Mouse (Mus musculus) kidney, postnatal 0 days (tissue): ENCODE measurements at regions not wholly inside any gene's neighbourhood (a gene's known extent, or its start where the extent isn't known, plus 50 kb on each side); places are given as distances from the start of the nearest gene placed in this dataset. TPM values are rescaled to one million over a fixed set of nuclear protein-coding genes. Genes with fewer than 3 reads are reported as not detected.

Source experiments
- ATAC-seq: fragments of 200-750 bp; cut with Nextera tagmentation; replicated peaks from 2 replicates; pipeline ENCODE4 v1.8.0; 2017; ENCODE audit warnings: low read depth, moderate number of reproducible peaks, moderate TSS enrichment, moderate library complexity; ENCODE audit not compliant: low FRiP score
- DNase-seq: peaks from one replicate; pipeline ENCODE4 v3.0.0-alpha.2; 2016; ENCODE audit warnings: low spot score
- H3K27ac ChIP-seq: fragments of 300-500 bp; sonication (generic); 2 replicates; pipeline ENCODE4 v1.5.1; 2014; ENCODE audit warnings: mild to moderate bottlenecking
- H3K27me3 ChIP-seq: fragments of 300-500 bp; sonication (generic); 2 replicates; pipeline ENCODE4 v1.6.1; 2014; ENCODE audit warnings: low read length, mixed read lengths; ENCODE audit not compliant: insufficient read depth
- H3K36me3 ChIP-seq: fragments of 300-500 bp; sonication (generic); 2 replicates; pipeline ENCODE4 v1.6.1; 2014; ENCODE audit warnings: low read length, mixed read lengths; ENCODE audit not compliant: insufficient read depth
- H3K4me1 ChIP-seq: fragments of 300-500 bp; sonication (generic); replicated peaks from 2 replicates; pipeline ENCODE4 v1.6.1; 2014; ENCODE audit warnings: antibody characterized with exemption, low read length, mixed read lengths; ENCODE audit not compliant: insufficient read depth
- H3K4me2 ChIP-seq: fragments of 300-500 bp; sonication (generic); 2 replicates; pipeline ENCODE4 v1.6.1; 2014; ENCODE audit warnings: mild to moderate bottlenecking, low read length, moderate library complexity, mixed read lengths
- H3K4me3 ChIP-seq: fragments of 300-500 bp; sonication (generic); replicated peaks from 2 replicates; pipeline ENCODE4 v1.5.1; 2014; ENCODE audit warnings: low read depth, low read length
- H3K9ac ChIP-seq: fragments of 300-500 bp; sonication (generic); 2 replicates; pipeline ENCODE4 v1.6.1; 2014; ENCODE audit warnings: low read depth, low read length
- H3K9me3 ChIP-seq: fragments of 300-500 bp; sonication (generic); replicated peaks from 2 replicates; pipeline ENCODE4 v1.6.1; 2016; ENCODE audit warnings: low read length, inconsistent platforms, mixed read lengths
- CTCF ChIP-seq: IDR thresholded peaks from 2 replicates; pipeline ENCODE4 v1.5.1; 2016; ENCODE audit warnings: antibody characterized with exemption, low read depth, mild to moderate bottlenecking, moderate library complexity
- WGBS: fragments of 180-500 bp; shearing (Covaris S2); extraction: QIAGEN DNeasy Blood & Tissue Kit; methylation state at CpG from one replicate; pipeline ENCODE4 v1.1.7; 2014; 5-methylcytosine and 5-hydroxymethylcytosine counted together
- microRNA-seq: library from miRNA; unstranded; fragments of <30 nt; microRNA quantifications from one replicate; pipeline ENCODE4, GENCODE M21; 2016

GRCm38 (mm10) chr15:87476862-87477490 is 67.1 kb upstream of the Fam19a5 start:
- H3K9ac ChIP-seq: no peak overlapping the region
- no peak for ATAC-seq
- 67% methylated on average over 14 of the region's 14 CpGs for WGBS
- H3K4me1 ChIP-seq: no peaks in the 10 kb centered on the region
- no peak for TF ChIP-seq CTCF
- H3K9me3 ChIP-seq: no peaks in the 10 kb centered on the region
- H3K36me3 ChIP-seq: no peaks in the 10 kb centered on the region
- H3K4me3 ChIP-seq: no peak overlapping the region
- no peak for DNase-seq
- H3K27ac ChIP-seq: no peak overlapping the region
- H3K4me2 ChIP-seq: no peak overlapping the region
- no peaks in the 10 kb centered on the region for H3K27me3 ChIP-seq

- WGBS: 89% methylated on average over 3 of the region's 3 CpGs
Measured at GRCm38 (mm10) chr15:87480758-87481157, 63.3 kb upstream of the Fam19a5 start.

More at GRCm38 (mm10) chr15:87480758-87481157, 63.3 kb upstream of the Fam19a5 start:
- Histone ChIP-seq H3K4me1 (no peaks in the 10 kb centered on the region), H3K4me2 (no peak overlapping the region), H3K9ac (no peak overlapping the region), H3K4me3 (no peak overlapping the region), H3K27me3 (no peaks in the 10 kb centered on the region), H3K36me3 (no peaks in the 10 kb centered on the region), H3K27ac (no peak overlapping the region), H3K9me3 (no peaks in the 10 kb centered on the region)
- TF ChIP-seq CTCF: no peak
- DNase-seq (no peak), ATAC-seq (no peak)

Small RNA genes in the stretch of these regions (microRNA-seq; reads per million reads assigned to microRNA genes)
- not detected for gene Gm23416
